In genomic region chr2:168589368-168590167, GRCm38 (mm10) we compare ENCODE assay signal across 8 mouse cellular contexts. TPM values are rescaled to one million over a fixed set of nuclear protein-coding genes. Genes with fewer than 3 reads are reported as not detected.
DNase-seq lines count a peak whose midpoint lies in the region; ATAC-seq and TF ChIP-seq lines count a peak whose summit lies in the region.

No protein-coding gene starts in this region.

- H3K4me2 ChIP-seq in forebrain, embryonic 15.5 days (replicated peaks) = peak overlapping the region; percentile 66
- peak overlapping the region; percentile 63 for H3K4me2 ChIP-seq in limb, embryonic 14.5 days (replicated peaks; ENCODE audit: low read depth, low read length, severe bottlenecking)

- H3K27ac ChIP-seq in forebrain, embryonic 15.5 days (replicated peaks) = peak overlapping the region; percentile 38
- H3K27ac ChIP-seq in limb, embryonic 14.5 days (replicated peaks; ENCODE audit: low read depth, low read length) = no peak overlapping the region
- 0 out of 2 replicates have a peak overlapping the region, but pooled peaks have one; percentile 6 for H3K27ac ChIP-seq in small intestine, adult 2 months (ENCODE audit: insufficient read depth, low read depth, low read length)

- no peak for TF ChIP-seq CTCF in small intestine, adult 2 months (IDR thresholded peaks at IDR 0.05; ENCODE audit: extremely low read depth, insufficient read length, insufficient replicate concordance, low read depth, low read length)

- H3K4me3 ChIP-seq in erythroblast, embryonic 14.5 days (replicated peaks) = peak overlapping the region; percentile 37
- peak overlapping the region; percentile 37 for H3K4me3 ChIP-seq in forebrain, embryonic 15.5 days
- H3K4me3 ChIP-seq in limb, embryonic 14.5 days (replicated peaks; ENCODE audit: low read length) = peak overlapping the region; percentile 31
- H3K4me3 ChIP-seq in small intestine, adult 2 months (ENCODE audit: low read depth, low read length) = peak overlapping the region; percentile 75

- no peaks in the 10 kb centered on the region for H3K9me3 ChIP-seq in erythroblast, embryonic 14.5 days (ENCODE audit: control insufficient read depth, low read length)
- no peaks in the 10 kb centered on the region for H3K9me3 ChIP-seq in forebrain, embryonic 15.5 days
- H3K9me3 ChIP-seq in limb, embryonic 14.5 days (ENCODE audit: control insufficient read depth, low read length) = no peaks in the 10 kb centered on the region

- H3K4me1 ChIP-seq in erythroblast, embryonic 14.5 days (ENCODE audit: control insufficient read depth) = peaks cover 14% of the 10 kb centered on the region
- peaks cover 38% of the 10 kb centered on the region for H3K4me1 ChIP-seq in forebrain, embryonic 15.5 days
- H3K4me1 ChIP-seq in limb, embryonic 14.5 days (ENCODE audit: control insufficient read depth, insufficient read depth, low read length) = peaks cover 32% of the 10 kb centered on the region
- H3K4me1 ChIP-seq in small intestine, adult 2 months (ENCODE audit: control insufficient read depth, insufficient read depth, insufficient read length, low read length) = peaks cover 5% of the 10 kb centered on the region

- ATAC-seq in erythroblast, adult 5-6 weeks (replicated peaks; ENCODE audit: low FRiP score, poor library complexity, severe bottlenecking) = no peak
- peak; percentile 47 for ATAC-seq in forebrain, embryonic 15.5 days (replicated peaks)
- ATAC-seq in limb, embryonic 14.5 days (ENCODE audit: low FRiP score, low read depth) = no peak

- peak overlapping the region; percentile 38; the same call in 1 of the 2 replicates for H3K9ac ChIP-seq in forebrain, embryonic 15.5 days (replicated peaks)
- H3K9ac ChIP-seq in limb, embryonic 14.5 days (ENCODE audit: low read depth, low read length, severe bottlenecking) = peak overlapping the region; percentile 31; the same call in 1 of the 2 replicates

- H3K36me3 ChIP-seq in erythroblast, embryonic 14.5 days (ENCODE audit: control insufficient read depth) = no peaks in the 10 kb centered on the region
- H3K36me3 ChIP-seq in forebrain, embryonic 15.5 days = no peaks in the 10 kb centered on the region
- H3K36me3 ChIP-seq in limb, embryonic 14.5 days (ENCODE audit: control insufficient read depth, insufficient read depth, low read length) = no peaks in the 10 kb centered on the region
- H3K36me3 ChIP-seq in small intestine, adult 2 months (ENCODE audit: control insufficient read depth, insufficient read depth, low read length) = no peaks in the 10 kb centered on the region

- peaks cover 29% of the 10 kb centered on the region for H3K27me3 ChIP-seq in erythroblast, embryonic 14.5 days (ENCODE audit: control insufficient read depth)
- H3K27me3 ChIP-seq in forebrain, embryonic 15.5 days = peaks cover 20% of the 10 kb centered on the region; the same call in 1 of the 2 replicates
- peaks cover 22% of the 10 kb centered on the region for H3K27me3 ChIP-seq in limb, embryonic 14.5 days (ENCODE audit: control insufficient read depth, insufficient read depth, low read length)
- no peaks in the 10 kb centered on the region for H3K27me3 ChIP-seq in small intestine, adult 2 months (ENCODE audit: control insufficient read depth, insufficient read depth, low read length)

- 4% methylated on average over 21 of the region's 21 CpGs for WGBS in forebrain, embryonic 15.5 days
- WGBS in limb, embryonic 14.5 days = 9% methylated on average over 21 of the region's 21 CpGs
- 13% methylated on average over 21 of the region's 21 CpGs for WGBS in small intestine, adult 2 months

- DNase-seq in CD4-positive, CD25-positive, alpha-beta regulatory T cell, adult 2 months (ENCODE audit: low read depth, low spot score) = peak; percentile 73
- no peak for DNase-seq in limb, embryonic 14.5 days (ENCODE audit: low spot score)
- no peak for DNase-seq in layer of hippocampus, postnatal 25 days (ENCODE audit: extremely low spot score in 1 of 2, low spot score in 1 of 2)
- DNase-seq in ovary, postnatal 36 days (ENCODE audit: low spot score) = no peak

- TF ChIP-seq POLR2A in limb, embryonic 14.5 days (IDR thresholded peaks at IDR 0.05; ENCODE audit: borderline replicate concordance, extremely low read depth, insufficient read depth, insufficient read length) = no peak
- TF ChIP-seq POLR2A in small intestine, adult 2 months (IDR thresholded peaks at IDR 0.05; ENCODE audit: low read depth, low read length) = no peak

RNA-seq across cellular contexts. Expression of gene Nfatc2, which starts 11.9 kb away (rescaled TPM):
- polyA plus RNA-seq in erythroblast, embryonic 14.5 days (2012) = not detected in 2 replicates
- 0.63 and 6.5 TPM in 2 replicates for total RNA-seq in erythroblast, adult 5-6 weeks (2015; ENCODE audit: low replicate concordance)
- total RNA-seq in erythroblast, adult 5-6 weeks (2017; ENCODE audit: low replicate concordance) = 0.43 and 1.1 TPM in 2 replicates
- polyA plus RNA-seq in forebrain, embryonic 15.5 days (2015; fragmentation: Nextera tagmentation; extraction: Ambion mirVana) = 1.9 TPM in 2 replicates
- polyA plus RNA-seq in limb, embryonic 14.5 days (2012; rRNA removed) = 9.4 and 11.4 TPM in 2 replicates
- 8.8 and 9.0 TPM in 2 replicates for polyA plus RNA-seq in limb, embryonic 14.5 days (2014; fragmentation: Nextera tagmentation; extraction: Ambion mirVana)
- polyA plus RNA-seq in small intestine, adult 2 months (2012; rRNA removed) = 3.9 and 4.3 TPM in 2 replicates
- 10 to 100 TPM; 16.1 to 21.6 TPM for total RNA-seq in layer of hippocampus, postnatal 25 days (2021)
